Mouse (Mus musculus): ENCODE measurements around the gene Krtap2-4.
"Not testable (repeated sequence)": the region's sequence is repeated elsewhere in the genome, so short reads cannot be mapped to it uniquely, and the experiment has no call there.

The Krtap2-4 gene

DNA sequence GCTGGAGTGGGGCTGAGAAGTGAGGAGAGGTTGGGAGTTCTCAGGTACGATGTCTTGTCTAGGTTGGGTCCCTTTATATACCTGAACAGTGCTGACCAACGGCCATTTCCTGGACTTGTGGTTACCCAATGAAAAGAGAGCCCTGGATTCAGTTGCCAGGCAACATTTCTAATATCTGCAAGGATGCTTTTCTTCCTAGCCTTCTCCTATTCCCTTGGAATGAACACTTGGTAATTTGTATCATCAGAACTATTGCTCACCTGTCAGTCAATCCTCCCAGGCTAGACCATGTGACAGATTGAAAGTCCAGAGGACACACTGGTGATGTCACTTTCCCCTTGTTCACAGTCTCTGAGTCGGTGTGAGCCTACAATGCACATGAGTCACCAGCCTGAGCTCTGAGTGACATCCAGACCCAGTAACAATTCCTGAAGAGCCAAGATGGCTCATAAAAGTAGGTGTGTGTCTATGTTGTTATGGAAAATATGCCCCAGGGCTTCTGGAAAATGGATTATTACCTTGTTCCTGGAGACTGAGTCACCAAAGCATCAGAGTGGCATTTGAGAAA lies at the start of gene Krtap2-4:
Krtap2-4 (minus strand) TSS at position 51 of the 568 bp plus-strand sequence.
- no peak for DNase-seq

DNA sequence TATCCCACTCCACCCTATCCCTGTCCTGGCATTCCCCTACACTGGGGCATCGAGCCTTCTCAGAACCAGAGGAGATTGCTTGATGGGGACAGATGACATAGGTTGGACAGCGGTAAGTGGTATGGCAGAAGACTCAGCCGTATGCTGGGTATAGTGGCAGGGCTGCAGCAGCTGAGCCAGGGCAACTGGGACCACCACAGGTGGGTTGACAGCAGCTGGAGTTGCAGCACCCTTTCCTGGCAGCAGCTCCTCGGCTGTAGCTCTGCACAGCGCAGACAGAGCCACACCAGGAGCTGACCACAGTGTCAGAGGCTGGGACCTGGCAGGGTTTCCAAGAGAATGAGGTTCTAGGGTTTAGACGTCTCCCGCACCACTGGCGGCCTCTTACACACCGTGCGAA lies 48.2 kb upstream of the Krtap2-4 start:
- DNase-seq: no peak

DNA sequence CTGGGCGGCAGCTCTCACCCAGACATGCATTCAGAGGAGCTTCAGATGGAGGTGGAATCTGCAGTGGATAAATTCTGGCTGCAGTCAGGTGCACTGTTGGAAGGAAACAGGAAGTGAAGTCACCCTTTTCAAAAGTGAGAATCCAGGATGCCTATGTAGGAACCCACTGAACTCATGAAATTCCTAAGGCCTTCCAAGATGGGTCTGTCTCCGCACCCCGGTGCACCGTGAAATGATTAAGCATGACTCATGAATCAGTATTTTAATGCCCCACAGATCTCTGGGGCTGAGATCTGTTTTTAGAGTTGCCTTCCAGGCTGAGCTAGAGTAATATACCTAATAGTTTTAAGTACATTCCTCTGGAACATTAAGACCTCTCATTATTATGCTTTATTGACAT lies 44.6 kb upstream of the Krtap2-4 start:
- DNase-seq: no peak

DNA sequence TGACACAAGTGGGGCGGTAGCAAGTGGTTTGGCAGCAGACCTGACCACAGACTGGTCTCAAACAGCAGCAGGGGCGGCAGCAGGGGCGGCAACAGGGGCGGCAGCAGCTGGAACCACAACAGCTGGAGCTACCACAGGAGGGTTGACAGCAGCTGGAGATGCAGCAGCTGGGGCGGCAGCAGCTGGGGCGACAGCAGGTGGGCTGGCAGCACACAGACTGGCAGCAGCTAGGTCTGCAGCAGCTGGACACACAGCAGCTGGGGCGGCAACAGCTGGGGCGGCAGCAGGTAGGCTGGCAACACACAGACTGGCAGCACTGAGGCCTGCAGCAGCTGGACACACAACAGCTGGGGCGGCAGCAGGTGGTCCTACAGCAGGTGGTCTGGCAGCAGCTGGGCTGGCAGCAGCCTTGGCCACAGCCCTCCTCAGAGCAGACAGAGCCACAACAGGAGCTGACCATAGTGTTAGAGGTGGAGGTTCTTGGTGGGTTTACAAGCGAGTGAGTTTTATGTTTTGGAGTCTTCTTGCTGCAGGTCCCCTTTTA lies 43.9 kb upstream of the Krtap2-4 start, which contains the start of gene Gm11563:
Gm11563 (minus strand) TSS at position 494 of the 544 bp plus-strand sequence.
- DNase-seq: not testable (repeated sequence)

DNA sequence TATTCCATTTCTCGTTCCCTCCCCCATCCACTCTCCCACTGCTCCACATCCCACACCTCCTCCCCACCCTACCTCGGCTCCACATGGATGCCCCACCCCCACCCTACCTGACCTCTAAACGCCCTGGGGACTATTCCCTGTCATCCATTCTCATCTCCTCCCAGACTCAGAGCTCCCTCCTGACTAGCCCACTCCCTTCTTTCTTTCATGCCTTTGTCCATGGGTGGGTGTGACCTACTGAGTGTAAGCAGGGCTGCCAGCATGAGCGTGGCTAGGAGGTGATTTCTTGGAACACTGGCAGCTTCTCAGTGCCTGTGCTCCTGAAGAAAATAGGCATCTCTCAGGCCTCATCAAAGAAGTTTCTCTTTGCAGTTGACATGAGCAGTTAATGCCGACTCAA lies 42.4 kb upstream of the Krtap2-4 start:
- DNase-seq: no peak

DNA sequence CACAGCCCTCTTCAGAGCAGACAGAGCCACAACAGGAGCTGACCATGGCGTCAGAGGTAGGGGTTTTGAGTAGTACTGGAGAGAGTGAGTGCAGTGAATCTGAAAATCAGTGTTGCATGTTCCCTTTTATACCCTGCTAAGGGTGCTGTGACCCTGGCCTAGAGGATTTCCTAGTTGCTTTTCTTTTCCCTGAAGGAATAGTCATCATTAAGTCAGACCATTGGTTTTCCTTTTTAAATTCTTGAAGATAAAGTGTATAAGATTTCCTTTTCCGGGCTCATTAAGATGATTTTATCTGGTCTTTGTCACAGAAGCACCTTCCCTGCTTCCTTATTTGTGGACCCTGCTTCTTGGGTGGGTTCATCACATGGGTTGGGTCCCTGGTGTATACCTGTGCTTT lies 35.5 kb upstream of the Krtap2-4 start, which contains the start of gene Gm11555:
Gm11555 (minus strand) TSS at position 101 of the 400 bp plus-strand sequence.
- no peak for DNase-seq

DNA sequence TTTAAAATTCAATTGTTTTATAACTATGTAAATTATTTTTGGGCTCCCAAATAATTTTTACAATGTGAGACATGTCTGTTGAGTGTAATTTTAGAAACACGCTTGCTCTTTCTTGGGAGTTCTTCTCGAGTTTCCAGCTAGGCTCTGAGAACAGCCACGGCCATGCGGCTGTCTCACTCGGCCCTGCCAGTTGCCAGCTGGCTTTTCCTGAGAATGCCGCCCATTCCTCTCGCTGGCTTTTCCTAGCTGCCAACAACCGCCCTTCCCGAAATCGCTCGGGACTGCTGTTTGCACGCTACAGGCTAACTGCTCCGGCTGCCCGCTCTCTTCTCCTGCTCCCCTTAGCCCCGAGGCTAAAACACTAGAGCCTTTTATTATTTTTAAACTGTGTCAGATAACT lies 31.8 kb upstream of the Krtap2-4 start:
- DNase-seq: no peak

DNA sequence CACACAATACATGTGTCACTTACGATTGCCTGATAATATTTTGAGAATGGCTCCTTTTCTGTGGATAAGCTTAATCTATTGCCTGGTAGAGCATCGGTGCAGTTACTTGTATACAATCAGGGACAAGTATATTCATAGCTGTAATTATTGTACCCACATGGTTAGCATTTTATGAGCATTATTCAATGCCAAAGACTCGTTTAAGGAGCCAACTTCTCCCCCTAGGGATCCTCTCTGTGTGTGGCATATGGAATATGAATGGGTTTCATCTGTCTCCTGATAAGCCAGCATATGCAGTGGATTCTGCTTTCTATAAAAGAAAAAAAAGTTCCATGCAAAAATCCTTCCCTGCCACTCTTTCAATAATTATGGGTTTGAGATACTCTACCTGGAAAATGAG lies 29.7 kb upstream of the Krtap2-4 start:
- no peak for DNase-seq

DNA sequence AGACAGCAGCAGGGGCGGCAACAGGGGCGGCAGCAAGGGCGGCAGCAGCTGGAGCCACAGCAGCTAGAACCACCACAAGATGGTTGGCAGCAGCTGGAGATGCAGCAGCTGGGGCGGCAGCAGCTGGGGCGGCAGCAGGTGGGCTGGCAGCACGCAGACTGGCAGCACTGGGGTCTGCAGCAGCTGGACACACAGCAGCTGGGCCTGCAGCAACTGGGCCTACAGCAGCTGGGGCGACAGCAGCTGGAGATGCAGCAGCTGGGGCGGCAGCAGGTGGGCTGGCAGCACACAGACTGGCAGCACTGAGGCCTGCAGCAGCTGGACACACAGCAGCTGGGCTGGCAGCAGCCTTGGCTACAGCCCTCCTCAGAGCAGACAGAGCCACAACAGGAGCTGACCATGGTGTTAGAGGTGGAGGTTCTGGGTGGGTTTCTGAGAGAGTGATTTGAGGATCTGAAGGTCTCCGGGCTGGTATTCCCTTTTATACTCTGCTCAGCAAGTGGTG lies 29.0 kb upstream of the Krtap2-4 start, which contains the start of gene Krtap4-7:
Krtap4-7 (minus strand) TSS at position 455 of the 505 bp plus-strand sequence.
- DNase-seq: not testable (repeated sequence)

DNA sequence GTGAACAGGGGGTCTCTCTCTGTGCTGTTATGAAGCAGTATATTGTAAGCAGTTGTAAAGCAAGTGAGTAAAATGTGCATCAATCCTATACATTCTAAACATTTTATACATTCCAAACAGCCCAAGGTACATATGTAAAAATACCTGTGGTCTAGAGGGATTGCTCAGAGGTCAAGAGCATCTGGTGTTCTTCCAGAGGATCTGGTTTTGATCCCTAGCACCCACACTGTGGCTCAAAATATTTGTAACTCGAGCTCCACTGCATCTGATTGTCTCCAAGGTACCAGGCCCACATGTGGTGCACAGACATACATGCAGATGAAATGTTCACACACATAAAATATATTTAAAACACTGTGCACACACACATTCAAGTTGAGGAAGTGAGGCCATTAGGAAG lies 26.3 kb upstream of the Krtap2-4 start:
- no peak for DNase-seq

DNA sequence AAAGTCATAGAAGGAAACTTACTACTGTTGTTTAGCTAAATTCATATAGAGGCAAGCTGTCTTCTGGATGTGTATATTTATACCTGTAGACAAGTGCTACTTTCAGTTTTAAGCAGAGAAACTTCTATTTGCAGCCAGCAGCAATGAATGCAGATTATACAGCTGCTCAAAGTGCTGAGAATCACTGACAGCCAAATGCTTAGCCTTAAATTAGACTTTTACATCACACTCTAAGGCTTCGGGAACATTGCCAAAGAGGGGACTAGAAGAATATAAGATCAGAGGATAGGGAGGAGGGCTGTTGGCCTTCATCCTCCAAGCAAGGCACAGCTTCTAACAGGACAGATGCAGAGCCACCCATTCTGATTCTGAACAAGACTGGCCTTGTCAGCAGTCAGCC lies 22.4 kb upstream of the Krtap2-4 start:
- DNase-seq: no peak

DNA sequence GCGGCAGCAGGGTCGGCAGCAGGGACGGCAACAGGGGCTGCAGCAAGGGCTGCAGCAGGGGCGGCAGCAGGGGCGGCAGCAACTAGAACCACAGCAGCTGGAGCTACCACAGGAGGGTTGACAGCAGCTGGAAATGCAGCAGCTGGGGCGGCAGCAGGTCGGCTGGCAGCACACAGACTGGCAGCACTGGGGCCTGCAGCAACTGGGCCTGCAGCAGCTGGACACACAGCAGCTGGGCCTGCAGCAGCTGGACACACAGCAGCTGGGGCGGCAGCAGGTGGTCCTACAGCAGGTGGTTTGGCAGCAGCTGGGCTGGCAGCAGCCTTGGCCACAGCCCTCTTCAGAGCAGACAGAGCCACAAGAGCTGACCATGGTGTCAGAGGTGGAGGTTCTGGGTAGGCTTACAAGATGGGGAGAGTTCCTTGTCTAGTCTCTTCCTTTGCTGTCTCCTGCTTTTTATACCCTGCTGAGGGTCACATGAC lies 20.0 kb upstream of the Krtap2-4 start, which contains the start of gene Krtap4-2:
Krtap4-2 (minus strand) TSS at position 432 of the 482 bp plus-strand sequence.
- no peak for DNase-seq

DNA sequence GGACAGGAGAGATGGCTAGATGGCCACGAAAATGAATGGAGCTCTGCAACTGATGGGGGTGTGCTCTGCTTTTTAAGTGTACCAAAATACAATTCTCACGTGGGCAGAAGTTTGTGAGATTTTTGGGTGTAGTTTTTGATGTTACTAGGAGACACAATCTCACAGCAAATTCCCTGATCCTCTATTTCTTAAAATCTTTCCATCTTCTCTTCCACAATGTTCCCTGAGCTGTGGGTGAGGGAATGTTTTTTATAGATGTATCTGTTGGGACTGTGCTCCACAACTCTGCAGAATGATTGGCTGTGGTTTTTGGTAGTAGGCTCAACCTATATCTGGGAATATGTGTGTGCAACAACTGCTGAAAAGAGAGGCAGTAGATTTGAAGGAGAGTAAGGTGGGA lies 18.6 kb upstream of the Krtap2-4 start:
- DNase-seq: no peak

DNA sequence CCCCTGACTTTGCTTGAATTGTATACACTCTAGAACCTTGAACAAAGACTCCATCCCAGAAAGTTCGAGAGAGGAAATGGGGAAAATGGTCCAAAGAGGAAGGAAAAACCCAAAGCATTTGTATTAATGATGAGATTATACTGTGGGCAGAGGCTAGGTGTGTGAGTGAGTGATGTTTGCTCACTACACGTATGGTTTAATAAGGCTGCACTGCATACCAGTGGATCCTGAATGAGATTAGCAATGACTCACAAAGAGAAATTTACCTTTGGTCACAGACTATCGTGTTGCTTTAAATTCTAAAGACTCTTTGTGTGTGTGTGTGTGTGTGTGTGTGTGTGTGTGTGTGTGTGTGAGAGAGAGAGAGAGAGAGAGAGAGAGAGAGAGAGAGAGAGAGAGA lies 16.2 kb upstream of the Krtap2-4 start:
- DNase-seq: no peak

DNA sequence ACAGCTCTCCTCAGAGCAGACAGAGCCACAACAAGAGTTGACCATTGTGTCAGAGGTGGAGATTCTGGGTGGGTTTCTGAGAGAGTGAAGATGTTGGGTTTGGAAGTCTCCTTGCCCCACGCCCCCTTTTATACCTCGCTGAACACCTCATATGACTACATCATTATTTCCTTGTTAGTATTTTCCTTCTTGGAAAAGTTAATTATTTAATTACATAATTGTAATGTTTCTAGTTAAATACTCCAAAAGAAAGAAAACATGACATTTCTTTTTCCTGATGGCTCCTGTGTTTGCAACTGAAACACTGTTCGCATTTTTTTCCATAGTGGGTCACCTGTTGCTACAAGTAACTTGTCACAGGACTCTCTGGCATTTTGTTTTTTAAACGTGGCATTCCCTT lies 13.5 kb upstream of the Krtap2-4 start, which contains the start of gene Krtap4-1:
Krtap4-1 (minus strand) TSS at position 101 of the 400 bp plus-strand sequence.
- no peak for DNase-seq

DNA sequence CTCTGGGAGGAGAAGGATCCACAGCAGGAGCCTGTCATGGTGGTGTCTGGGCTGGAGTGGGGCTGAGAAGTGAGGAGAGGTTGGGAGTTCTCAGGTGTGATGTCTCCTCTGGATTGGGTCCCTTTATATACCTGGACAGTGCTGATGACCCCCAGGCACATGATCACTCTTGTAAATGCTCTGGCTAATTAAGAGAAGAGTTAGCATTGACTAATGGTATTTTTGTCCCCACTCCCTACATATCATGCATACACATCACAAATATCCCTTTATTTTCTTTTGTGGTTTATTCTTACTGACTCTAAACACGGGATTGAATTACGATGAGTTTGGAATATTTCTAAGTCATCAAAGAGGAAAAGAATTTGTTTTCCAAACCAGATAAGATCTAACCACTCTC lies 5.7 kb upstream of the Krtap2-4 start, which contains the start of gene Gm11562:
Gm11562 (minus strand) TSS at position 101 of the 400 bp plus-strand sequence.
- no peak for DNase-seq

DNA sequence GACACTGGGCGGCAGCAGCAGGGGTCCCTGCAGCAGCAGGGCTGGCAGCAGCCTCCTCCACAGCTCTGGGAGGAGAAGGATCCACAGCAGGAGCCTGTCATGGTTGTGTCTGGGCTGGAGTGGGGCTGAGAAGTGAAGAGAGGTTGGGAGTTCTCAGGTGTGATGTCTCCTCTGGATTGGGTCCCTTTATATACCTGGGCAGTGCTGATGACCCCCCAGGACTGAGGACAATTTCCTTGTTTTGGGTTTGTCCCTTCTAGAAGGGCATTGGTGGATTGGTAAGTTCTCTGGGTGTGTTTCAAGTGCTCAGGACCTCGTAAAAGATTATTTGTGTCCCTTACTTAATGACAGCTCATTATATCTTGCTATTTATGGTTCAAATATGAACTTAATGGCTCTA lies 4.6 kb downstream of the Krtap2-4 start, which contains the start of gene Gm11937:
Gm11937 (minus strand) TSS at position 101 of the 400 bp plus-strand sequence.
- not testable (repeated sequence) for DNase-seq

DNA sequence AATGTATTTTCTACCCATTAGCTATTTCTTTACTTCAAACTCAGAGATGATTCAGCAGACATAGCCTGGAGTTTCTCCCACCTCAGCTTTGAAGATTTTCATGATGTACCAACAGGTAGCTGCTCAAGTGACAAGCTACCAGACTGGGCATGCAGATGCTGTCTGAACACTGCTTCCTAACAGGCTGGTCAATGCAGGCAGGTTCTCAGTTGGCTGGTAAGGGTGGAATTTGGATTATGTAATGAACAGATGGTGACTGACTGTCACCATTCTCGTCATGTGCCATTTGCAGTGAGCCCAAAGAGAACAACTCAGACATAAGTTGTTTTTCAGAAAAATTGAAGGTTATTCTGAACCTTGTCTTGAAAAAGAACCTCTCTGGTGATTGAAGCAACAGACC lies 5.5 kb downstream of the Krtap2-4 start:
- no peak for DNase-seq

DNA sequence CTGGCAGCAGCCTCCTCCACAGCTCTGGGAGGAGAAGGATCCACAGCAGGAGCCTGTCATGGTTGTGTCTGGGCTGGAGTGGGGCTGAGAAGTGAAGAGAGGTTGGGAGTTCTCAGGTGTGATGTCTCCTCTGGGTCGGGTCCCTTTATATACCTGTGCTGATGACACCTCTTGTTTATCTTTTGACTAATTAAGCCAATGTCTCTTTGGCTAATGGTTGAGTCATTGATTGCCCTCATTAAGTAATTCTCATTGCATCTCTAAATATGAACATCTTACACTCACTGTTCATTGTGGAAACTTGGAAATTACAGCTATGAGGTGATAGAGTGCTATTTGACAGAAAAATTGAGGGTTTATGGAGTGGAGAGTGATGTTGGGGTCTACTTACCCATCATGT lies 11.4 kb downstream of the Krtap2-4 start, which contains the start of gene Gm11938:
Gm11938 (minus strand) TSS at position 101 of the 400 bp plus-strand sequence.
- DNase-seq: not testable (repeated sequence)

DNA sequence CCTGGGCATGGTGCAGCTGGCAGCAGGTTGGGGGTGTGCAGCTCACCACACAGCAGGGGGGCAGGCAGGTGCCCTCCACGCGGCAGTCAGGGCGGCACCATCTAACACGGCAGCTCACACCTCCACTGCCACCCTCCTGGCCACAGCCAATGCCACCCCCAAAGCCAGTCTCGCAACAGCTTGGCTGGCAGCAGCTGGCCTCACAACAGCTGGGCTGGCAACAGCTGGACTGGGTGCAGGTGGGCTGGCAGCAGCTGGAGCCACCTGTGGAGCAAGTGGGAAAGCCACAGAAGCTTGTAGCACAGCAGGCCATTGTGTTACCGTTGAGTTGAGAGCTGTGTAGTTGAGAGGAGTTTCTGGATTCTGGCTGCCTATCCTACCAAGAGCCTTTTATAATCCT lies 16.9 kb downstream of the Krtap2-4 start, which contains the start of gene Krtap9-3:
Krtap9-3 (minus strand) TSS at position 364 of the 400 bp plus-strand sequence.
- not testable (repeated sequence) for DNase-seq

DNA sequence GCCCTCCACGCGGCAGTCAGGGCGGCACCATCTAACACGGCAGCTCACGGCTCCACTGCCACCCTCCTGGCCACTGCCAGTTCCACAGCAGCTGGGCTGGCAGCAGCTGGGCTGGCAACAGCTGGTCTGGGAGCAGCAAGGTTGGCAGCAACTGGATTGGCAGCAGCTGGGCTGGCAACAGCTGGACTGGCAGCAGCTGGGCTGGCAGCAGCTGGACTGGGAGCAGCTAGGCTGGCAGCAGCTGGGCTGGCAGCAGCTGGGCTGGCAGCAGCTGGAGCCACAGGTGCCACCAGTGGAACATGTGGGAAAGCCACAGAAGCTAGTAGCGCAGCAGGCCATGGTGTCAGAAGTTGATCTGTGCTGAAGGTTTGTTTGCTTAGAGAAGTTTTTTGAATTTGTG lies 23.7 kb downstream of the Krtap2-4 start, which contains the start of gene Krtap1-3:
Krtap1-3 (minus strand) TSS at position 359 of the 400 bp plus-strand sequence.
- no peak for DNase-seq

DNA sequence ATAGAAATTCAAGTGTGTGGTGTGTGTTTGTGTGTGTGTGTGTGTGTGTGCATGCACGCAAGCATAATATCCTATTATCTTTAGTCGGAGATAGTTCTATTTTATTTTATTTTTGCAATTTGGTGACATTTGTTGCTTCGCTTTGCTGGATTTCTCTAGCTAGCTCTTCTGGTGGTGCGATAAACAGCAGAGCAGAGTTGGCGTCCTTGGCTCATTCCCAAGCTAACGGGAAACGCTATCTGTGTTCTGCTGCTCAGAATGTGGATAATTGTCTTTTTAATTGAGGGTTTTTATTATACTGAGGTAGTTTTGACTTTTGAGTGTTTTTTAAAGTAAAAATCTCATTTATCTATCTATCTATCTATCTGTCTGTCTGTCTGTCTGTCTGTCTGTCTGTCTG lies 29.6 kb downstream of the Krtap2-4 start:
- no peak for DNase-seq

DNA sequence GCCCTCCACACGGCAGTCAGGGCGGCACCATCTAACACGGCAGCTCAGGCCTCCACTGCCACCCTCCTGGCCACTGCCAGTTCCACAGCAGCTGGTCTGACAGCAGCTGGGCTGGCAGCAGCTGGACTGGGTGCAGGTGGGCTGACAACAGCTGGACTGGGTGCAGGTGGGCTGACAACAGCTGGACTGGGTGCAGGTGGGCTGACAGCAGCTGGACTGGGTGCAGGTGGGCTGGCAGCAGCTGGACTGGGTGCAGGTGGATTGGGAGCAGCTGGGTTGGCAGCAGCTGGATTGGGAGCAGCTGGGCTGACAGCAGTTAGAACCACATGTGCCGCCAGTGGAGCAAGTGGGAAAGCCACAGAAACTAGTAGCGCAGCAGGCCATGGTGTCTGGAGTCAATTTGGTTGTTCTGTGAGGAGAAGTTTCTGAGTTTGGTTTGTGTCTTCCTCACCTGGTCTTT lies 31.4 kb downstream of the Krtap2-4 start, which contains the start of gene Krtap1-4:
Krtap1-4 (minus strand) TSS at position 410 of the 460 bp plus-strand sequence.
- no peak for DNase-seq

All from kidney, adult 8-10 months (tissue).